Mouse (Mus musculus): ENCODE results near the gene Kif26b. TPM values are rescaled to one million over a fixed set of nuclear protein-coding genes. Genes with fewer than 3 reads are reported as not detected.

The Kif26b gene
- total RNA-seq, 2 experiments from 2014 or later, result 8.6 to 9.0 TPM

- no peak for DNase-seq (ENCODE audit: low spot score in 2 of 2)
Observed at GRCm38 (mm10) chr1:178765650-178766049, 236.7 kb downstream of the Kif26b start.

- no peak for DNase-seq (ENCODE audit: low spot score in 2 of 2)
Observed at GRCm38 (mm10) chr1:178768976-178769375, 240.1 kb downstream of the Kif26b start.

GRCm38 (mm10) chr1:178769988-178770387, 241.1 kb downstream of the Kif26b start:
- DNase-seq (ENCODE audit: low spot score in 2 of 2), result no peak

GRCm38 (mm10) chr1:178770626-178771362, 241.9 kb downstream of the Kif26b start:
- DNase-seq (ENCODE audit: low spot score in 2 of 2), result no peak

GRCm38 (mm10) chr1:178779742-178780141, 250.8 kb downstream of the Kif26b start:
- no peak for DNase-seq (ENCODE audit: low spot score in 2 of 2)

- no peak for DNase-seq (ENCODE audit: low spot score in 2 of 2)
Observed at GRCm38 (mm10) chr1:178784043-178784442, 255.1 kb downstream of the Kif26b start.

GRCm38 (mm10) chr1:178791266-178791665, 262.3 kb downstream of the Kif26b start:
- no peak for DNase-seq (ENCODE audit: low spot score in 2 of 2)

GRCm38 (mm10) chr1:178792726-178793125, 263.8 kb downstream of the Kif26b start:
- no peak for DNase-seq (ENCODE audit: low spot score in 2 of 2)

- no peak for DNase-seq (ENCODE audit: low spot score in 2 of 2)
Observed at GRCm38 (mm10) chr1:178794866-178795265, 265.9 kb downstream of the Kif26b start.

- DNase-seq (ENCODE audit: low spot score in 2 of 2), result no peak
Observed at GRCm38 (mm10) chr1:178797388-178797787, 268.5 kb downstream of the Kif26b start.

- DNase-seq (ENCODE audit: low spot score in 2 of 2), result peak; percentile 27 to 41
Observed at GRCm38 (mm10) chr1:178798333-178798732, 269.4 kb downstream of the Kif26b start.

GRCm38 (mm10) chr1:178798886-178799285, 270.0 kb downstream of the Kif26b start:
- DNase-seq (ENCODE audit: low spot score in 2 of 2), result no peak

GRCm38 (mm10) chr1:178799836-178800552, 271.1 kb downstream of the Kif26b start:
- DNase-seq (ENCODE audit: low spot score in 2 of 2), result no peak

- DNase-seq (ENCODE audit: low spot score in 2 of 2), result no peak
Observed at GRCm38 (mm10) chr1:178803155-178803554, 274.2 kb downstream of the Kif26b start.

GRCm38 (mm10) chr1:178817476-178817875, 288.6 kb downstream of the Kif26b start:
- no peak for DNase-seq (ENCODE audit: low spot score in 2 of 2)

- no peak for DNase-seq (ENCODE audit: low spot score in 2 of 2)
Observed at GRCm38 (mm10) chr1:178819060-178819459, 290.1 kb downstream of the Kif26b start.

- DNase-seq (ENCODE audit: low spot score in 2 of 2), result no peak
Observed at GRCm38 (mm10) chr1:178820079-178820478, 291.2 kb downstream of the Kif26b start.

- no peak for DNase-seq (ENCODE audit: low spot score in 2 of 2)
Observed at GRCm38 (mm10) chr1:178820556-178821435, 291.9 kb downstream of the Kif26b start.

- DNase-seq (ENCODE audit: low spot score in 2 of 2), result no peak
Observed at GRCm38 (mm10) chr1:178824871-178825270, 295.9 kb downstream of the Kif26b start.

GRCm38 (mm10) chr1:178827223-178827622, 298.3 kb downstream of the Kif26b start:
- DNase-seq (ENCODE audit: low spot score in 2 of 2), result no peak

GRCm38 (mm10) chr1:178829456-178829855, 300.5 kb downstream of the Kif26b start:
- no peak for DNase-seq (ENCODE audit: low spot score in 2 of 2)

GRCm38 (mm10) chr1:178832571-178832970, 303.6 kb downstream of the Kif26b start:
- no peak for DNase-seq (ENCODE audit: low spot score in 2 of 2)

Data from left cerebral cortex, adult 18-20 months (tissue).